Mouse (Mus musculus): ENCODE results near the gene Tango6.
"Not testable (repeated sequence)": the region's sequence is repeated elsewhere in the genome, so short reads cannot be mapped to it uniquely, and the experiment has no call there.

Gene Tango6

DNA sequence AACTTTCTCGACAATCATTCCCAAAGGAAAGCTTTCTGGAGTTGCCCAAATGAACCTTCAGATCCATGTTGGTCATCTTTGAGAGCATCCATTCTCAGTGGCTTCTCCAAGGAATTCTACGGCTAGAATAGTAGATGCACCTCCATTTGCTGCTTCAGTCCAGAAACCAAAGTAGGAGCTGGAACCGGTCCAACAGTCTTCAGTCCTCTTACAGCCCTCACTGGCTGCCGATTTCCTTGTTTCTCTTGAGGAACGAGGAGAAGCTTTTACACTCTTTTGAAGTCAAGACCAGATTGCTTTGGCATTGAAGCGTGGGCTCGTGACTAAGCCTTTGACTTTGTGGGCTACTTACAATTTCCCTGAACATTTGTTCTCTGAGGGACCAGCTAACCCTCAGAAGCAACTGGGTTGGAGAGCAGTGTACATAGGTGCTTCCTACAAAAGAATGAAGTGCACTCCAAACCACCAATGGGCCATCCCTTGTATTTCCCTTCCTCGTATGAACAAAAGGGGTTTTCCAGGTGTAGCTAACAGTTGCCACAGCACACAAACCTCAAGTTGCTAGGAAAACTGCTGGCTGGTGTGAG is 197.3 kb downstream of the Tango6 start:
- DNase-seq (ENCODE audit: low spot score) = no peak

DNA sequence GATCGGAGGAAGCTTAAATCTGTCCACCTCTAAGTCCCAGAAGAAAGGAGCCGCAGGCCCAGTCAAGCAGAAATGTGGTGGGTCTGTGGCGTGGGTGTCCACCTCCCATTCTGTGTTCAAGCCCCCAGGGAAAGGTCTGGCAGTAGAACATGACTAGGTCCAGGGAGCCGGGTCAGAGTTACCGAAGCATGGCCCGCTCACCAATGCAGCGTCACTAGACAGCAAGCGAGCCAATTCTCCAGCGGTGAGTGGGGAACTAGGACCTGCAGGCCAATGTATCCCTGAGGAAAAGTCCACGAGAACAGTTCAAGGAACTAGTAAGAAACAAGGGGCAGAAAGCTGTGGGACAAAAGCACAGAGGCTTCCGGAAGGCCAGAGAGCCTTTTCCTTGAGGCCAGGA is 201.2 kb downstream of the Tango6 start:
- DNase-seq (ENCODE audit: low spot score) = not testable (repeated sequence)

DNA sequence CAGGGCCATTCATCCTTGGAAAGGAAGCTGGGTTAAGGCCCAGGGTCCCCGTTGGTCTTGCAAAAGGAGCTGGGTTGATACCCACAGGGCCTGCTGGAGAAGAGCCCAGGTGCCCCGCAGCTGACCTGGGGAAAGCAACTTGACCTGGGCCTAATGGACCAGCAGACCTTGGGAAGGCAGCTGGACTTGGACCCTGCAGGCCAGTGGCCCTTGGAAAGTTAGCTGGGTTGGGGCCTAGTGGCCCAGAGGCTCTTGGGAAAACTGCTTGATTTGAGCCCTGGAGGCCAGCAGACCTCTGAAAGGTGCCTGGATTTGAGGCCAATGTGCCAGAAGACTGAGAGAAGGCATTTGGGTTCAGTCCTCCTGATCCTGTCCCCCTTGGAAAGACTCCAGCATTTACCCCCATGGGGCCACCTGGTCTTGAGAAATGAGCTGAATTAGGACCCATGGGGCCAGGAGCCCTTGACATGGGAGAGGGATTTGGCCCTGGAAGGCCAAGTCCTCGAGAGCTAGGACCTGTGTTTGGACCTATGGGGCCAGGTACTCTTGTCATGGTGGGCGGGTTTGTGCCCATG is 202.0 kb downstream of the Tango6 start:
- DNase-seq (ENCODE audit: low spot score) = not testable (repeated sequence)

DNA sequence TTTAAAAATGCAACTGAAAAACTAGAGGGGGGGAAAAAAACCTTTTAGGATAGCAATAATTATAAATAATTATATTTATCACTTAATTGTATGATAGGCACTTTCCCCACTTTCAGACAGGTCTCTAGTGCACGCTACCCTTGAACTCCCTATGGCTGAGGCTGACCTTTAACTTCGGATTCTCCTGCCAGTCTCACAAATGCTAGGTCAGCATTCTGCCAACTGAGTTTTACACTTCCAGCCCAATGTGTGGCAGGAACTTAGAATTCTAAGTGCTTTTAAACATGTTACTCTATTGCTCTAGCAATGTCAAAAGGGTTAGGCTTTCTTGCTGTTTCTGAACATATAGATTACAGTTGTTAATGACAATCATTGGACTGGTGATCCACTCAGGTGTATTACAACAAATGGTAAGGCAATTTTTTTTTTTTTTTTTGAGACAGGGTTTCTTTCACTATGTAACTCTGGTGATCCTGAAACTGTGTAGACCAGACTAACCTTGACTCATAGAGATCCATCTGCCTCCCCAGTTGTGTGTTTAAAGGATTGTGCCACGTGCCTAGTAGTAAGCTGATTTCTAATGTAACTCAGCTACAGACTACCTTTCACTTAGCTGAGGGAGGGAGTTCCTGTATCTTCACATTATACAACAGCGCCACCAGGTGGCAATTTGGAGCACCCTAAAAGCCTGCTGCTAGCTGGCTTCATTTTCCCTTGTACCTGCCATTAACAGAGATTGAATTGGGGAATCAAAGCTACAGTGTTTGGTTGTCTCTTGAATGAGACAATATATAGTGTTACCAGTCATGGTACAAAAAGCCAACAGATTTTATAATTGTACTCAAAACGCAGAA is 204.7 kb downstream of the Tango6 start:
- DNase-seq (ENCODE audit: low spot score) = peak; percentile 87

DNA sequence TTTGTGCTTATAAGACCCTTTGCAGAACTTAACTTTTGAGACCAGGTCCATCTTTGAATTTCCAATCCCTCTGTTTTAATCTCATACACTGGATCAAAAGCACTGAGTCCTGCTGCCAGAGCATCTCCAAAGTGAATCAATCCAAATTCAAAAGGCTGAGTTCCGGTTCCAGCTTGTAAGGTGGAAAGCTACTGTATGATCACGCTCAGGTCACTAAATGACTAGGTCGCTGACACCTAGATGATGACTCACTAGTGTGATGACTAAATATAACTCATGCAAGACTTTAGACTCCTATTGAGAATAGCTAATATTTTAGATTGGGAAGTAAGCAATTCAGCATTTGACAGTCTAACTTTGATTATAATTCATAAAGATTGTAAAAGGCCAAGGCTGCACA is 205.9 kb downstream of the Tango6 start:
- no peak for DNase-seq (ENCODE audit: low spot score)

DNA sequence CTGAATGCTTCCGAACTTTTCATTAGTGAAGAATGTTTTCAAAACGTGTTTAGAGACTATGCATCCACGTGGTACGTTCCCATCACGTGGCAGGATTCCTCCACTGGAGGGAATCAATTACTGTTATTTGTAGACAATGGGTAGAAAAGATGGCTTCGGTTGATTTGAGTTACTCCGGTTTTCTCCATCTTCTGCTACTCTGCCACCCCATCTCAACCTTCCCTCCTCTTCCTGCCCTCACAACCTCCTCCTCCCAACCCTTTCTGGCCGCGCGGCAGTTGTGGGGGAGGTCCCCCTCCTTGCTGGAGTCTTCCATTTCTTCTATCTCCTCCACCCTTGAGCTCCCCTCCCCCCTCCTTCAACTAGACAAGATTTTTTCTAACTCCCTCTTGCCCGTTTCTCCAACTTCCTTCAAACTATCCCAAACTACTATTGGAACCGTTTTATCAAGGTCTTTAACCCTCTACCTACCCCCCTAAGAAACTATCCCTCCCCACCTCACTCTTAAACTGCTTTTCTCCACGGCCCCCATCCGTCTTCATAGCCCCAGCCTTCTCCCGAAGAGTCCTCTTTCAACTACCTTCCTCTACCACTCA is 209.4 kb downstream of the Tango6 start:
- peak; percentile 73 for DNase-seq (ENCODE audit: low spot score)

DNA sequence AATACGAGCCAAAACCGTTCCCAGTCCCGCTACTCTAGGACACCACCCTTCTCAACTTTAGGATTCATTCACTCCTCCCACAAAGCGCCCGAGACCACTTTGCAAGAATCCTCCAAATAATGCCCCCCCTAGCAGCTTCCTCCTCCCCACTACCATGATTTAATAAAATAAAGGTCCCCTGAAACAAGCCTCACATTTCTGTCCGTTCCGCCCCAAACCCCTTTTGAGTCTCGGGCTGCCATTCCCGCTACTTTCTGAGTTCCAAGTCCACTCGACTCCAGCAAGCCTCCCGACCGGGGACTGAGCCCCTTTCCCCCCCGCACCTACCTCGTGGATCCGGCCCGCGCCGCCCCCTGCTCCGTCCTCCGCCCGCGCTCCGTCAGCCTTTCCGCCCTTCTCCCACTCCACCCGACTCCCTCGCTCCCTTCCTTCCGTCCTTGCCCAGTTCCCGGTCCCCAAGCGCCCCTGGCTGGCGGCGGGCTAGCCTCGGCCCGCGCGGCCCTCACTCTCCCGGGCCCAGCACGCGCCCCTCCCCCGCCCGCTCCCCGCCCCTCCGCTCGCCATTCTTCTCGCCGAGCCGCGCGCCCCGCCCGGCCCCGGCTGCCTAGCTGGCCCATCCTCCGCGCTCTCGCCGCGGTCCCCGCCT is 210.1 kb downstream of the Tango6 start:
- DNase-seq (ENCODE audit: low spot score) = peak; percentile 82

DNA sequence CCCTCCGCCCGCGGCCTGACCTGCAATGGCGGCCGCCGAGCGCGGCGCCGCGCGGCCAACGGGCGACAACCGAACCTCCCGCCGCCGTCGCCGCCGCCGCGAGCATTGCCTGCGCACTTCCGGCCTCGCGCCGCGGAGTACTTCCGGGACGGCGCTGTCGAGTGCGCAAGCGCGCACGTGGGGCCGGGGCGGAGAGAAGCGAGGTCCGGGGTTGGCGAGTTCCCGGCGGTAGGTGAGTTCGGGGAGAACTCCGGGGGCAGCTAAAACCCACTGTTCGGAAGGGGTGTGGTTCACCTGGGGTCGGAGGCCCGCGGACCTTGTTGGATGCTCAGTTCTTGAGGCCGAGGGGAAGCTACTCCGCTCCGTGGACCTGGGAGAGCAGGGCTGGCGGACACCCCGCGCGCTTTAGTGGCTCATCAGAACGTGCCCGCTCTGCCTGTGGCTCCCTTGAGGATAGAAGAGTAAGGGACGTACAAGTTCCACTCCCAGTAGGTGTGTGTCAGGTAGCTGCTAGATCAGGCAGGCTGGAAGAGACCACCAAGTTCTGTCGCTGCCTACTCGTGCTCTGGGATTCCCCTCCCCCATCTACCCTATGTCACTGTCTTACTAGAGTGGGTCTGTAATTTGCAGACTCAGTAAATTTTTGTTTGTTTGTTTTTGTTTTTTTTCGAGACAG is 210.8 kb downstream of the Tango6 start, which contains the start of gene Utp4:
Gene Utp4 (plus strand): TSS at position 156 of the 676 bp plus-strand sequence.
- DNase-seq (ENCODE audit: low spot score) = peak; percentile 92

DNA sequence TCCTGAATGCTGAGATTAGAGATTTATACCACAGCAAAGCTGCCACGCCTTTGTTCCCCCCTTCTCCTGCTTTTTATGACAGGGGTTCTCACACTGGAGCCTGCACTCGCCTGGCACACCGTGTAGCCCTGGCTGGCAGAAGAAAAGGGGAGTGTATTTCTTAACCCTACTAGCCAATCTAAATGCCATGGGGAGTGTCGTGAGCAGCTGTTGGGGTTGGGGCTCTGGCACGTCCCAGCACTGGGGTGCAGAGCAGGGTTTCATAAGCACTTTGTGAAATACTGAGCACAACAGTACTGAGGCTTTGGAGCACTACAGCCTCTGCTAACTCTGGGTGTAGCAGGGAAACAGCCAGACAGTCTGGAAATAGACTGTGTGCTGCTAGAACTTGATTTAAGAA is 216.6 kb downstream of the Tango6 start:
- DNase-seq (ENCODE audit: low spot score) = no peak
